Mouse (Mus musculus): ENCODE results near the gene Sowahd. TPM values are rescaled to one million over a fixed set of nuclear protein-coding genes. Genes with fewer than 3 reads are reported as not detected.
A peak's percentile ranks its signal among the peaks of the same experiment; 100 is the strongest.
"Not testable (repeated sequence)": the region's sequence is repeated elsewhere in the genome, so short reads cannot be mapped to it uniquely, and the experiment has no call there.

Gene Sowahd
- polyA plus RNA-seq, 1 experiment from 2014 or later, result 0.16 TPM

DNA sequence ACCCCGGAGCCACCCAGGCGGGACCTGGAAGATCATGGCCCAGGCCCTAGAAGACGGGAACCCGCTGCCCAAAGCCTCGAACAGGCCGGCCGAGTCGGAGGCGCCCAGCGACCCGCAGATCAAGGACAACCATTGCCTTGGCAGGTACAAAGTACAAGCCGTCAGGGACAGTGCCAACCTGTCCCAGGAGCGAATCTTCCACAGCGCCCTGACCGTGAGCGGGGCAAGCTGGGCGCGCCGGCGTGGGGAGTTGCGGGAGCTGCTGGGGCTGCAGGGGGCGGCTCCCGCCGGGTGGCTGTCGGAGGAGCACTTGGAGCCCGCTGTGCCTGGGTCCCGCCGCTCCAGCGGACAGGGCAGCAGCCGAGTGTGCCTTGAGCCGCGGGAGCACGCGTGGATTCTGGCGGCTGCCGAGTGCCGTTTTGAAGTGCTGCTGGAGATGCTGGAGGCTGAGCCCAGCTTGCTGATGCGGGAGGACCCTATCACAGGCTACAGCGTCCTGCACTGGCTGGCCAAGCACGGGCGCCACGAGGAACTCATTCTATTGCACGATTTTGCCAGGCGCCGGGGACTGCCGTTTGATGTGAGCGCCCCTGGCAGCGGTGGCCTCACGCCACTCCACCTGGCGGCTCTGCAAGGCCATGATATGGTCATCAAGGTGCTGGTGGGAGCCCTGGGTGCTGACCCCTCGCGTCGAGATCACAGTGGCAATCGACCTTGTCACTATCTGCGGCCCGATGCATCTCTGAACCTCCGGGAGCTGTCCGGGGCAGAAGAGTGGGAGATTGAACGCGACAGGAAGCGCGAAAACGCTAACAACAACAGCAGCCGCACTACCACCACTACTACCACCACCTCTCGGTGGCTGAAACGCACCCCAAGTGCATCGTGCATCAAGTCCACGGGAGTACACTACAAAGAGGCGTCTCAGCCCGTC is 512 bp downstream of the Sowahd start:
- Histone ChIP-seq H3K27me3 (replicated peaks; ENCODE audit: control insufficient read depth, insufficient read depth, low read length) (peaks cover 7% of the 10 kb centered on the region), H3K9me3 (ENCODE audit: control insufficient read depth, low read length) (no peaks in the 10 kb centered on the region; the same call in 1 of the 2 replicates), H3K27ac (ENCODE audit: low read depth, low read length) (no peak overlapping the region), H3K4me3 (ENCODE audit: low read length) (peak overlapping the region; percentile 41), H3K4me2 (ENCODE audit: low read length) (peak overlapping the region; percentile 77), H3K4me1 (ENCODE audit: control insufficient read depth, insufficient read depth, low read depth, low read length) (peaks cover 4% of the 10 kb centered on the region), H3K9ac (ENCODE audit: low read depth, low read length) (peak overlapping the region; percentile 43; the same call in 1 of the 2 replicates), H3K36me3 (ENCODE audit: control insufficient read depth, insufficient read depth, low read length) (no peaks in the 10 kb centered on the region)
- ATAC-seq, result peak; percentile 50; the same call in 1 of the 2 replicates
- WGBS, result 18% methylated on average over 65 of the region's 70 CpGs

GRCm38 (mm10) chrX:37063902-37064301 is 15.3 kb downstream of the Sowahd start:
- Histone ChIP-seq H3K4me1 (ENCODE audit: control insufficient read depth, insufficient read depth, low read depth, low read length) (no peaks in the 10 kb centered on the region), H3K36me3 (ENCODE audit: control insufficient read depth, insufficient read depth, low read length) (no peaks in the 10 kb centered on the region), H3K4me2 (ENCODE audit: low read length) (no peak overlapping the region), H3K27ac (ENCODE audit: low read depth, low read length) (no peak overlapping the region), H3K4me3 (ENCODE audit: low read length) (no peak overlapping the region), H3K27me3 (replicated peaks; ENCODE audit: control insufficient read depth, insufficient read depth, low read length) (no peaks in the 10 kb centered on the region), H3K9ac (ENCODE audit: low read depth, low read length) (no peak overlapping the region), H3K9me3 (ENCODE audit: control insufficient read depth, low read length) (no peaks in the 10 kb centered on the region)
- WGBS, result 82% methylated on average over 9 of the region's 9 CpGs
- no peak for ATAC-seq

DNA sequence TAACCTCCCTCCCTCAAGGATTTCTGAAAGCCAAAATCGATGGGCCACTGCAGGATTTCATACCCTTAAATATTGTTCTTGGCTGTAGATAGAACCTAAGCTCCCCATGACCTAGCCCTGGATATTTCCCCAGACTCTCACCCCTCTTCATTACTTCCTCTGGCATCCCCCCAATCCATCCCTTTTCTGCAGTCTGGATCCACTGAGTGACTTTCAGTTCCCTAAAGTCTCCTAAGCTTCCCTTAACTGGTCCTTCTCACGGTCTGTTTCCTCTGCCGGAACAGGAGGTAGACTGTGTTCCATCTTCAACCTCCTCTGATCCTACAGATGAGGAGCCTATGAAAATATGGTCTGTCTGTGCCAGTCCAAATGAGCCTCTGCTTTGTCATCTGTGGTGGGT is 18.7 kb downstream of the Sowahd start:
- Histone ChIP-seq H3K4me1 (ENCODE audit: control insufficient read depth, insufficient read depth, low read depth, low read length) (no peaks in the 10 kb centered on the region), H3K9me3 (ENCODE audit: control insufficient read depth, low read length) (no peaks in the 10 kb centered on the region), H3K36me3 (ENCODE audit: control insufficient read depth, insufficient read depth, low read length) (no peaks in the 10 kb centered on the region), H3K4me2 (ENCODE audit: low read length) (no peak overlapping the region), H3K9ac (ENCODE audit: low read depth, low read length) (no peak overlapping the region), H3K4me3 (ENCODE audit: low read length) (no peak overlapping the region), H3K27ac (ENCODE audit: low read depth, low read length) (no peak overlapping the region), H3K27me3 (replicated peaks; ENCODE audit: control insufficient read depth, insufficient read depth, low read length) (no peaks in the 10 kb centered on the region)
- no peak for ATAC-seq
- WGBS, result 74% methylated on average over 3 of the region's 3 CpGs

- no peaks in the 10 kb centered on the region for H3K9me3 ChIP-seq (ENCODE audit: control insufficient read depth, low read length)
- no peaks in the 10 kb centered on the region for H3K36me3 ChIP-seq (ENCODE audit: control insufficient read depth, insufficient read depth, low read length)
- no peaks in the 10 kb centered on the region for H3K4me1 ChIP-seq (ENCODE audit: control insufficient read depth, insufficient read depth, low read depth, low read length)
- H3K9ac ChIP-seq (ENCODE audit: low read depth, low read length), result no peak overlapping the region
- no peaks in the 10 kb centered on the region for H3K27me3 ChIP-seq (replicated peaks; ENCODE audit: control insufficient read depth, insufficient read depth, low read length)
- ATAC-seq, result no peak
- WGBS, result 91% methylated on average over 5 of the region's 5 CpGs
- H3K4me3 ChIP-seq (ENCODE audit: low read length), result no peak overlapping the region
- no peak overlapping the region for H3K27ac ChIP-seq (ENCODE audit: low read depth, low read length)
- H3K4me2 ChIP-seq (ENCODE audit: low read length), result no peak overlapping the region
These were observed 20.1 kb downstream of the Sowahd start for GRCm38 (mm10) chrX:37068766-37069165.

- H3K9me3 ChIP-seq (ENCODE audit: control insufficient read depth, low read length), result no peaks in the 10 kb centered on the region
- H3K36me3 ChIP-seq (ENCODE audit: control insufficient read depth, insufficient read depth, low read length), result no peaks in the 10 kb centered on the region
- WGBS, result 37% methylated on average over 9 of the region's 9 CpGs
- no peak overlapping the region for H3K27ac ChIP-seq (ENCODE audit: low read depth, low read length)
- peak; percentile 64; the same call in 1 of the 2 replicates for ATAC-seq
- H3K9ac ChIP-seq (ENCODE audit: low read depth, low read length), result no peak overlapping the region; the same call in 1 of the 2 replicates
- H3K4me1 ChIP-seq (ENCODE audit: control insufficient read depth, insufficient read depth, low read depth, low read length), result no peaks in the 10 kb centered on the region
- no peak overlapping the region for H3K4me2 ChIP-seq (ENCODE audit: low read length)
- H3K27me3 ChIP-seq (replicated peaks; ENCODE audit: control insufficient read depth, insufficient read depth, low read length), result no peaks in the 10 kb centered on the region
- no peak overlapping the region for H3K4me3 ChIP-seq (ENCODE audit: low read length)
These were observed 25.7 kb downstream of the Sowahd start for GRCm38 (mm10) chrX:37074262-37074892.

DNA sequence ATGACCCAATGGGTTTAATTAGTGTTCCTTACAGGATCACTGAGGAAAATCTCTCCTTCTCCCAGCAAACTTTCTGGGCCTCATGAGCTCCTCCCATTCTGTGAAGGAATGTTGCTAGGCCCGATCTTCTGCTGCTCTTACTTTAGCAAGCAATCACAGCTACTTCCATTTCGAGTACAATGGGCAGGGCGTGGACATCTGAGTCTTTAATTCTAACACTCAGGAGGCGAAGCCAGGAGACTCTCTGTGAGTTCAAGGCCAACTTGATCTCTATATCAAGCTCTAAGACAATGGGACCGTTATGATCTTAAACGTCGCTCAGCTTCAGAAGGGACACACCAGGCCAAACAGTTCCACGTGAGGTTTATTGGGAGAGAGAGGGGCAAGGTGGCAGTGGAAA is 28.0 kb downstream of the Sowahd start:
- no peak for ATAC-seq
- Histone ChIP-seq H3K9ac (ENCODE audit: low read depth, low read length) (no peak overlapping the region), H3K36me3 (ENCODE audit: control insufficient read depth, insufficient read depth, low read length) (no peaks in the 10 kb centered on the region), H3K4me1 (ENCODE audit: control insufficient read depth, insufficient read depth, low read depth, low read length) (no peaks in the 10 kb centered on the region), H3K4me2 (ENCODE audit: low read length) (no peak overlapping the region), H3K9me3 (ENCODE audit: control insufficient read depth, low read length) (no peaks in the 10 kb centered on the region), H3K4me3 (ENCODE audit: low read length) (no peak overlapping the region), H3K27me3 (replicated peaks; ENCODE audit: control insufficient read depth, insufficient read depth, low read length) (no peaks in the 10 kb centered on the region), H3K27ac (ENCODE audit: low read depth, low read length) (no peak overlapping the region)
- 84% methylated on average over 8 of the region's 8 CpGs for WGBS

DNA sequence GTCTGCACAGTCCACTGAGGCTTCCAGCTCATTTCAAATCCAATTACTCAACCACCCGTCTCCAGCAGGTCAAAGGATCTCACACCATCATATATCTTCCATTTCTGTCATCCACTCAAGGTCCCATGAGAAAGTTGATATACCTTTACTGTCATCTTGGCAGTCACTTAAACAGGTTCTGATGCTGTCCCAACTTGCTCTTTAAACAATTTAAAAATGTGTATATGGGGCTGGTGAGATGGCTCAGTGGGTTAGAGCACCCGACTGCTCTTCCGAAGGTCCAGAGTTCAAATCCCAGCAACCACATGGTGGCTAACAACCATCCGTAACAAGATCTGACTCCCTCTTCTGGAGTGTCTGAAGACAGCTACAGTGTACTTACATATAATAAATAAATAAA is 31.7 kb downstream of the Sowahd start:
- not testable (repeated sequence) for H3K9ac ChIP-seq (ENCODE audit: low read depth, low read length); H3K27ac ChIP-seq (ENCODE audit: low read depth, low read length); H3K4me3 ChIP-seq (ENCODE audit: low read length); H3K4me2 ChIP-seq (ENCODE audit: low read length); H3K27me3 ChIP-seq (replicated peaks; ENCODE audit: control insufficient read depth, insufficient read depth, low read length); H3K9me3 ChIP-seq (ENCODE audit: control insufficient read depth, low read length); H3K4me1 ChIP-seq (ENCODE audit: control insufficient read depth, insufficient read depth, low read depth, low read length); ATAC-seq; H3K36me3 ChIP-seq (ENCODE audit: control insufficient read depth, insufficient read depth, low read length)
- 69% methylated on average over 3 of the region's 4 CpGs for WGBS

- Histone ChIP-seq H3K4me2 (ENCODE audit: low read length) (no peak overlapping the region), H3K9ac (ENCODE audit: low read depth, low read length) (no peak overlapping the region), H3K4me1 (ENCODE audit: control insufficient read depth, insufficient read depth, low read depth, low read length) (peaks cover 5% of the 10 kb centered on the region; the same call in 1 of the 2 replicates), H3K4me3 (ENCODE audit: low read length) (no peak overlapping the region), H3K36me3 (ENCODE audit: control insufficient read depth, insufficient read depth, low read length) (no peaks in the 10 kb centered on the region), H3K27me3 (replicated peaks; ENCODE audit: control insufficient read depth, insufficient read depth, low read length) (no peaks in the 10 kb centered on the region), H3K9me3 (ENCODE audit: control insufficient read depth, low read length) (no peaks in the 10 kb centered on the region), H3K27ac (ENCODE audit: low read depth, low read length) (no peak overlapping the region)
- no peak for ATAC-seq
- 57% methylated on average over 6 of the region's 6 CpGs for WGBS
These were observed 32.5 kb downstream of the Sowahd start for GRCm38 (mm10) chrX:37081194-37081593.

DNA sequence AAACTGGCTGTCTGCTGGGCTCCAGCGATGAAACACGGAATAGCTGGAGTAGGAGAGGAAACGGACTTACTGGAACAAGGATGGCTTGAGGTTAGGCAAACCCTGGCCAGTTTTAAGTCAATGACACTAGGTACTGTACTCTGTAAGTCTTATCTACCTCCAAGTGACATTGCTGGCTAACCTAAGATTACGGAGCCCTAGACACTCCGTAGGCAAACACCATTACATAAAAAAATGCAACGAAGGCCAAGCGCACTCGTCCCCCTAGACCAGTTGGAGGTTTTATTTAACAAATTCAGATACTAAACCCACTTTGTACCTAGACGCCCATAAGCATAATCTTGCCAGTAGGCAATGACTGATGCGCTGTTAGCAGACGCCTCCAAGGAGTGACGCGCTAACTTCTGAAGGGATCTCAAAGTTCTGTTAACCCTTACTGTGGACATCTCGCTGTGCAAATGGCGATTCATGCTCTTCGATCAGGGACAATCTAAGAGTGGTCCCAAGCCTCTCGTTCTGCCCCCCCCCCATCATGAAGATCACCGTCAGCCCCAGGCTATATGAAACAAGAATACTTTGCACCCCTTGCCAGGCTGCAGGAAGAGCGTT is 35.8 kb downstream of the Sowahd start:
- Histone ChIP-seq H3K27ac (ENCODE audit: low read depth, low read length) (peak overlapping the region; percentile 87), H3K36me3 (ENCODE audit: control insufficient read depth, insufficient read depth, low read length) (no peaks in the 10 kb centered on the region), H3K27me3 (replicated peaks; ENCODE audit: control insufficient read depth, insufficient read depth, low read length) (no peaks in the 10 kb centered on the region), H3K4me2 (ENCODE audit: low read length) (peak overlapping the region; percentile 52), H3K9me3 (ENCODE audit: control insufficient read depth, low read length) (no peaks in the 10 kb centered on the region), H3K9ac (ENCODE audit: low read depth, low read length) (peak overlapping the region; percentile 68), H3K4me3 (ENCODE audit: low read length) (peak overlapping the region; percentile 54), H3K4me1 (ENCODE audit: control insufficient read depth, insufficient read depth, low read depth, low read length) (peaks cover 5% of the 10 kb centered on the region; the same call in 1 of the 2 replicates)
- WGBS, result 13% methylated on average over 19 of the region's 19 CpGs
- peak; percentile 3 for ATAC-seq

All from hindbrain, embryonic 16.5 days (tissue).